Mouse (Mus musculus): ENCODE results near the gene Lims1. TPM values are rescaled to one million over a fixed set of nuclear protein-coding genes. Genes with fewer than 3 reads are reported as not detected.
A peak's percentile ranks its signal among the peaks of the same experiment; 100 is the strongest.

The Lims1 gene
- polyA plus RNA-seq, 1 experiment from 2014 or later, result 120 TPM

DNA sequence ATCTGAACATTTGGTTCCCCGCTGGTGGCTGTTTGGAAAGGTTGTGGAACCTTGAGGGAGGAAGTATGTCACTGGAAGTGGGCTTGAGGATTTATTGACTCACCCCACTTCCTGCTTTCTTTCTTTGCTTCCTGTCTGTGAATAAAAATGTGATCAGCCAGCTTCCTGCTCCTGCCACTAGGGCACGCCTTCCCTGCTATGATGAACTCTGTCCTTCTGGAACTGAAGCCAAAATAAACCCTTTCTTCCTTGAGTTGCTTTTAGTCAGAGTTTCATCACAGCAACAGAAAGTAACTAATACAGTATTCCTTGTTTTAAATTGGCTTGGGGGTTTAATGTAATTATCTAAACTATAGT is 82.7 kb downstream of the Lims1 start:
- peaks cover 29% of the 10 kb centered on the region for H3K36me3 ChIP-seq

DNA sequence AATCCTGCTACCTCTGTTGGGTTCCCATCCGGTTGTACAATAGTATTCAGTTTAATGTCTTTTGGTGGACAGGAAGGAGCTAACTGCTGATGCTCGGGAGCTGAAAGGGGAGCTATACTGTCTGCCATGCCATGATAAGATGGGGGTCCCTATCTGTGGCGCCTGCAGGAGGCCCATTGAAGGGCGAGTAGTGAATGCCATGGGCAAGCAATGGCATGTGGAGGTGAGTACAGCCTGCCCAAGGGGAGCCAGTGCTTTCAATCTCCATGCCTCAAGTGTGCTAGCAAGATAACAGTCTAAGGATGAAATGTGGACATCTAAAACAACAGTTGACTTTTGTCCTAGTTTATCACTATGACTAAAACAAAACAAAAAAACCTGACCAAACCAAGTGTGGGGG is 89.1 kb downstream of the Lims1 start:
- H3K36me3 ChIP-seq, result peaks cover 52% of the 10 kb centered on the region
- H3K4me3 ChIP-seq, result no peak overlapping the region
- no peaks in the 10 kb centered on the region for H3K9me3 ChIP-seq
- H3K27ac ChIP-seq, result no peak overlapping the region
- no peaks in the 10 kb centered on the region for H3K27me3 ChIP-seq
- no peak for ATAC-seq (ENCODE audit: insufficient number of reproducible peaks, insufficient read depth, low FRiP score, low TSS enrichment)
- no peaks in the 10 kb centered on the region for H3K4me1 ChIP-seq
- no peak overlapping the region for H3K9ac ChIP-seq
- H3K4me2 ChIP-seq (replicated peaks), result no peak overlapping the region
- WGBS, result 91% methylated on average over 4 of the region's 4 CpGs

More for the DNA sequence above, 82.7 kb downstream of the Lims1 start:
- H3K27ac ChIP-seq, result no peak overlapping the region
- no peak overlapping the region for H3K9ac ChIP-seq
- H3K4me3 ChIP-seq, result no peak overlapping the region
- H3K4me2 ChIP-seq (replicated peaks), result no peak overlapping the region
- H3K9me3 ChIP-seq, result no peaks in the 10 kb centered on the region
- H3K4me1 ChIP-seq, result no peaks in the 10 kb centered on the region
- no peaks in the 10 kb centered on the region for H3K27me3 ChIP-seq
- WGBS, result 78% methylated on average over 2 of the region's 2 CpGs
- no peak for ATAC-seq (ENCODE audit: insufficient number of reproducible peaks, insufficient read depth, low FRiP score, low TSS enrichment)

DNA sequence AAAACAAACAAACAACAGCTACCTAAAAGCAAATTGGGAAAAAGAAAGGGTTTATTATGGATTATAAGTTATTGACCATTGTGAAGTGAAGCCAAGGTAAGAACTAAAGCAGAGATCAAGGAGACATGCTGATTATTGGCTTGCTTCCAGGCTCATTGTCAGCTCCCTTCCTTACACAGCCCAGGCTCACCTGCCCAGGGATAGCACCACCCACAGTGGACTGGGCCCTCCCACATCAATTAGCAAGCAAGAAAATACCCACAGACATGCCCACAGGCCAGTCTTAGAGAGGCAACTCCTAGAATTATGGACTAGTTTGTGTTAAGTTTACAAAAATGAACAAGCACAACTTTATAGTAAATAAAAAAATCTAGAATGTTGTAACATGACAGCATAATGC is 89.6 kb downstream of the Lims1 start:
- Histone ChIP-seq H3K9me3 (no peaks in the 10 kb centered on the region), H3K4me2 (replicated peaks) (no peak overlapping the region), H3K27ac (no peak overlapping the region), H3K4me1 (no peaks in the 10 kb centered on the region), H3K4me3 (no peak overlapping the region), H3K9ac (no peak overlapping the region), H3K36me3 (peaks cover 52% of the 10 kb centered on the region), H3K27me3 (no peaks in the 10 kb centered on the region)
- ATAC-seq (ENCODE audit: insufficient number of reproducible peaks, insufficient read depth, low FRiP score, low TSS enrichment), result no peak

DNA sequence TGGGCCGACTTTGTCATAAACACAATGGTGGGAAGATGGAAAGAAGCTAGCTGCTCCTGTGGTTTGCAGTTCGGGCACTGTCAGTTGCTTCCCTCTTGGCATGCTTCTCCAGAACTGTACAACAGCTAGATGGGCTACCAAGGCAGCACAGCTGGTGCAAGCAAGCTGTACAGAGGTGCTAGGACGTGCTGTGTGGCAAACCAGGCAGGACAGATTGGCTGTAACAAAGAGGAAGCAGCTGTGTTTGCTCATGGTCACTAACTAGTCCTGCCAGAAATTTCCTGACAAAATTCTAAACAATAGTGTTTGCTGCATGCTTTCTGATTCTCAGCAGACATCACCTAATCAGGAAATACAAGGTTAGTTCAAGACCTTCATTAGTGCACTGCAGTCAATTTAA is 93.4 kb downstream of the Lims1 start:
- H3K9ac ChIP-seq, result no peak overlapping the region
- H3K4me2 ChIP-seq (replicated peaks), result no peak overlapping the region
- 90% methylated on average over 3 of the region's 3 CpGs for WGBS
- no peaks in the 10 kb centered on the region for H3K9me3 ChIP-seq
- no peaks in the 10 kb centered on the region for H3K4me1 ChIP-seq
- H3K4me3 ChIP-seq, result no peak overlapping the region
- H3K27ac ChIP-seq, result no peak overlapping the region
- no peaks in the 10 kb centered on the region for H3K27me3 ChIP-seq
- H3K36me3 ChIP-seq, result peaks cover 48% of the 10 kb centered on the region
- no peak for ATAC-seq (ENCODE audit: insufficient number of reproducible peaks, insufficient read depth, low FRiP score, low TSS enrichment)

DNA sequence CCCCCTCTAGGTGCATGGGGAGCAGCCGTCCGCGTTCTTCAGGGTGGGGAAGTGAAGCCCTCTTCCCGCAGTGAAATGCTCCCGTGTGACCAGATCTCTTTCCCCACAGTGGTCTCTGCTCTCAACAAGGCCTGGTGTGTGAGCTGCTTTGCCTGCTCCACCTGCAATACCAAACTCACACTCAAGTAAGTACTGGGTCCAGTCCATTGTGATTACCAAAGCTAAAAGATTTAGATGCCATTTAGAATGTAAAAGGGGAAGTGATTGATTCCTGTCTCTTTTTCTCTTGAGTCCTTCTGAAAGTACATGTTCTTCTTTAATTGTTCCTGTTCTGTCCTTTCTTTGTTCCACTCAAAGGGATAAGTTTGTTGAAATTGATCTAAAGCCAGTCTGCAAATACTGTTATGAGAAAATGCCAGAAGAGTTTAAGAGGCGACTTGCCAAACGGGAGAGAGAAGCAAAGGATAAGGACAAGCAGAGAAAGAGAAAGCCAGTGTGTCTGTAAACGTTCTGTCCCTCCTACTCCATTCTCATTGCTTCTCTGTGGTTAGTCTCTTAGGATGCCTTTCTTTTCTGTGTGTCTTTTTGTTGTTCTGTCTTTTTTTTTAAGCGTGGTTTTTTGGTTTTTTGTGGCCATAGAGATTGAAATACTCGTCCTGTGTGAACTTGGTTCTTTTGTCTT is 95.2 kb downstream of the Lims1 start:
- Histone ChIP-seq H3K27me3 (no peaks in the 10 kb centered on the region), H3K4me3 (no peak overlapping the region), H3K9me3 (no peaks in the 10 kb centered on the region), H3K4me2 (replicated peaks) (no peak overlapping the region), H3K4me1 (no peaks in the 10 kb centered on the region), H3K9ac (no peak overlapping the region), H3K36me3 (peaks cover 42% of the 10 kb centered on the region), H3K27ac (no peak overlapping the region)
- WGBS, result 90% methylated on average over 10 of the region's 10 CpGs
- no peak for ATAC-seq (ENCODE audit: insufficient number of reproducible peaks, insufficient read depth, low FRiP score, low TSS enrichment)

DNA sequence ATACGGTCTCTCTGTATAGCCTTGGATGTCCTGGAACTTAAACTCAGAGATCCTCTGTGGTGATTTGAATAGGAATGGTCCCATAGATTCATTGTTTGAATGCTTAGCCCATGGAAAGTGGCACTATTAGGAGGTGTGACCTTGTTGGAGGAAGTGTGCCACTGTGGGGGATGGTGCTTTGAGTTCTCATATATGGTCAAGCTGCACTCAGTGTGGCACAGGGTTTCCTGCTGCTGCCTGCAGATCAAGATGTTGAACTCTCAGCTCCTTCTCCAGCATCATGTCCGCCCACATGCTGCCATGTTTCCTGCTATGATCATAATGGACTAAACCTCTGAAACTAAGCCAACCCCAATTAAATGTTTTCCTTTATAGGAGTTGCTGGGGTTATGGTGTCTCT is 104.7 kb downstream of the Lims1 start:
- Histone ChIP-seq H3K9me3 (no peaks in the 10 kb centered on the region), H3K4me2 (replicated peaks) (no peak overlapping the region), H3K27me3 (no peaks in the 10 kb centered on the region), H3K9ac (no peak overlapping the region), H3K36me3 (peaks cover 12% of the 10 kb centered on the region; the same call in 1 of the 2 replicates), H3K27ac (no peak overlapping the region), H3K4me3 (no peak overlapping the region), H3K4me1 (no peaks in the 10 kb centered on the region)
- no peak for ATAC-seq (ENCODE audit: insufficient number of reproducible peaks, insufficient read depth, low FRiP score, low TSS enrichment)
- WGBS, result 92% methylated on average over 2 of the region's 2 CpGs

DNA sequence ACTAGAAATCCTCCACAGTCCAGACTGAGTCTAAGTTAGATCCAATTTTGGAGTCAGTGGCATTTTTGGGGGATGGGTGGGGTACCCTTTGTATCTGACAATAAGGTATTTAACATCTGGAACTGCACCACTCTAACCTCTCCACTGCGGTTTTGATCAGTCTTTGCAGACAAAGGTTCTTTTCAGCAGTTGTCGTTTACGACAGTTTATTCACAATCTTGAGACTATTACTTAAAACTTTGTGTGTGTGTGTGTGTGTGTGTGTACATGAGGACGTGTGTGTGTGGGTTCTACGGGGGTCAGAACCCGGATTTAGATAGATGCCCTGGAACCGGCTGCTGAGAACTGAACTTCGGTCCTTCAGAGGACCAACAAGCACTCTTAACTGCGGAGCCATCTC is 122.6 kb downstream of the Lims1 start:
- WGBS, result 23% methylated on average over 9 of the region's 9 CpGs
- Histone ChIP-seq H3K4me2 (replicated peaks) (peak overlapping the region; percentile 63), H3K27me3 (no peaks in the 10 kb centered on the region), H3K4me1 (peaks cover 6% of the 10 kb centered on the region; the same call in 1 of the 2 replicates), H3K4me3 (peak overlapping the region; percentile 98), H3K9ac (peak overlapping the region; percentile 57), H3K9me3 (no peaks in the 10 kb centered on the region), H3K27ac (peak overlapping the region; percentile 80), H3K36me3 (no peaks in the 10 kb centered on the region)
- no peak for ATAC-seq (ENCODE audit: insufficient number of reproducible peaks, insufficient read depth, low FRiP score, low TSS enrichment)

DNA sequence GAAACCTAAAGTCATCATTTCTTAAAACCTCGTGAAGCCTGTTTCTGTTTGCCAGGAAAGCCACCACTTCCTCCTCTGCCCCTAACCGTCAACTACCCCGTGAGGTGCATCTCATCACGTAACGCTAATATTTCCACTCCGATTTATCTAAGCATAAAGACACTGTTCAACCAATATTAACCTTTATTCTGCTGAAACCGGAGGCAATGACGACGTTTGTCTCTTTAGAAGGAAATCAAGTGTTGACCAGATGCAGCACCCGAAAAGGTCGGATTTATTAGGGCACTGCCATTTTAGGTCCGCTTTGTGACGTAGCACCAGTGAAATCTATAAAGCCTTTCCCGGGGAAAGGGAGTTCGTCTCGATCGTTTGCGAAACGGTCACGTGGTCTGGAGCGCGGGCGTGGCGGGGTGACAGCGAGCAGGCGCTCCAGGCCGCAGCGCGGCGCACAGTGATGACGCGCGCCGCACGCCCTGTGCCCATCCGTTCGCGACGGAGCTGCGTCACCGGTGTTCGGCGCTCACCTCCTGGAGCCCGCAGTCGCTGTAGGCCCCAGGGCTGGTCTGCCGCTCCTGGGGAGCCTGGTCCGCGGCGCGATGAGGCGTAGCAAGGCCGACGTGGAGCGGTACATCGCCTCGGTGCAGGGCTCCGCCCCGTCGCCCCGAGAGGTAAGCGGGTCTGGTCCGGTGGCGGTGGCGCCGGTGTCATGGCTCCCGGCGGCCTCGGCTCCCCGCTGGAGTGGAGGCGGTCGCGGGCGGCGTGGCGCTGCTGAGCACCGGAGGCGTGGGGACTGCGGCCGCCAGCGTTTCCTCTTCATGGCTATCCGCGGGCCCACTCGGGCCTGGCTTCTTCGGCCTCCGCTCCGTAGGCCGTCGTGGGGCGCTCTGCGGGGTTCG is 123.4 kb downstream of the Lims1 start, which contains the start of gene Ranbp2:
Gene Ranbp2 (plus strand): TSS at position 537 of the 896 bp plus-strand sequence.
- ATAC-seq (ENCODE audit: insufficient number of reproducible peaks, insufficient read depth, low FRiP score, low TSS enrichment), result peak; percentile 97
- peak within 1 kb of the TSS; percentile 63 for H3K4me2 ChIP-seq (replicated peaks)
- WGBS, result under 1% methylated on average over 91 of the region's 91 CpGs
- H3K27ac ChIP-seq, result peak within 1 kb of the TSS; percentile 94
- no peaks in the 10 kb centered on the region for H3K36me3 ChIP-seq
- H3K27me3 ChIP-seq, result no peaks in the 10 kb centered on the region
- peak within 1 kb of the TSS; percentile 98 for H3K4me3 ChIP-seq
- H3K4me1 ChIP-seq, result peaks cover 6% of the 10 kb centered on the region; the same call in 1 of the 2 replicates
- no peaks in the 10 kb centered on the region for H3K9me3 ChIP-seq
- H3K9ac ChIP-seq, result peak within 1 kb of the TSS; percentile 98

DNA sequence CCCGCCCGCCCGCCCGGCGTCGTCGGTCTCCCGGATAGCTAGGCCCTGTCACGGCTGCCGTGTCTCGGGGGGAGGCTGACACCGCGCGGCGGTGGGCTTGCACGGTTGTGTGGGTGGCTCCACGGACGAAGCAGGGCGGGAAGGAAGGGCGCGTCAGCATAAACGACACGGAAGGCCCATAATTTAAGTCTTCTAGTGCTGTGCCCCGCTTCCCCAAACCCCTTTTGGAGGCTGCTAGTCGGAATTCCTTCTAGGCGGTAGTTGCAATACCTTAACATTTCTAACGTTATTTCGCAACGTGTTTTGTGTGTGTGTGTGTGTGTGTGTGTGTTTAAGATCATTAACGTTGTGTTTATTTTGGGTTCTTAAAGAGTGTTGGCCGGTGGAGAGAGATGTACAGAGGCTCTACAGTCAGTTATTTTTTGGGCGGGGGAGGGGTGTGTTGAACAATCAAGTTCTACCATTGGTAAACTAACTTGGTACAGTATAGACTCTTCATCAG is 124.1 kb downstream of the Lims1 start:
- ATAC-seq (ENCODE audit: insufficient number of reproducible peaks, insufficient read depth, low FRiP score, low TSS enrichment), result peak; percentile 49; the same call in 1 of the 2 replicates
- Histone ChIP-seq H3K4me3 (peak overlapping the region; percentile 98), H3K27me3 (no peaks in the 10 kb centered on the region), H3K36me3 (0 out of 2 replicates have a peak, but pooled peaks cover 2% of the 10 kb centered on the region), H3K4me1 (peaks cover 6% of the 10 kb centered on the region; the same call in 1 of the 2 replicates), H3K9ac (peak overlapping the region; percentile 98), H3K27ac (peak overlapping the region; percentile 94), H3K4me2 (replicated peaks) (peak overlapping the region; percentile 62), H3K9me3 (no peaks in the 10 kb centered on the region)
- WGBS, result under 1% methylated on average over 32 of the region's 32 CpGs

DNA sequence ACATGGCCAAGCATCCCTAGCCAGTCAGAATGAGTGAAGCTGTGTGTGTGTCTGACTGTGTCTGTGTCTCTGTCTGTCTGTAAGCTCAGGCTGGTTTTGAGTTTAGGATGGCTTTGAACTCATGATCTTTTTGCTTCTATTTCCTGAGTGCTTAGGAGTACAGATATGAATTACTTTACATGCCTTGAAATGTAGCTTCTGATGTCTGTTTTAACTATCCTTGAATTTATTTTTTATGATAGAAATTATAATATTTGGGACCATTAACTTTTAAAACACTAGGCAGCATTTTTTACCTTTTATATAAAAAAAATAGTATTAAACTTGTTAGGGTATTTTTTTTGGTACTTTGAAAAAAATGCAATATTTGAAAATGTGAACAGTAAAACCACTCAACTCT is 128.3 kb downstream of the Lims1 start:
- Histone ChIP-seq H3K9ac (no peak overlapping the region), H3K4me3 (no peak overlapping the region), H3K9me3 (no peaks in the 10 kb centered on the region), H3K27me3 (no peaks in the 10 kb centered on the region), H3K36me3 (peaks cover 22% of the 10 kb centered on the region), H3K4me1 (no peaks in the 10 kb centered on the region), H3K4me2 (replicated peaks) (no peak overlapping the region), H3K27ac (no peak overlapping the region)
- ATAC-seq (ENCODE audit: insufficient number of reproducible peaks, insufficient read depth, low FRiP score, low TSS enrichment), result no peak

DNA sequence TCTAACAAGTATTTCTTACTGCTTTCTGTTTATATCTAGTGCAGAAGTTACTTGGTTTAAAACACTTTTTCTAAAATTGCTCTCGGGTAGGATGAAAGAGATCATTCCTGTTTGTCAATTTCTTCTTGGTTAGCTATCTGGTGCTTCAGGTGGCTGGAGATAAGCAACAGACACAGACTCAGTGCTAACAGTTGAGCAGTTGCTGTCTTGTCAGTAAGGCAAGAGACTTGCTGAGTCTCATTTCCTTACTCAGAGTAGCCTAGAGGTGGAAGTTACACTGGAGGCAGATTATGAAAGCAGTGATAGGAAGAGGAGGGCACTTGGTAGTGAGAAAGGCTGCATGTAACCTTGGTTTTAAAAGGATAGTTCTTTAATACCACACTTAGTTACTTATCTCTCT is 128.9 kb downstream of the Lims1 start:
- Histone ChIP-seq H3K27ac (no peak overlapping the region), H3K4me3 (no peak overlapping the region), H3K9ac (no peak overlapping the region), H3K4me2 (replicated peaks) (no peak overlapping the region), H3K4me1 (no peaks in the 10 kb centered on the region), H3K27me3 (no peaks in the 10 kb centered on the region), H3K36me3 (peaks cover 22% of the 10 kb centered on the region), H3K9me3 (no peaks in the 10 kb centered on the region)
- no peak for ATAC-seq (ENCODE audit: insufficient number of reproducible peaks, insufficient read depth, low FRiP score, low TSS enrichment)
- WGBS, result 89% methylated on average over 1 of the region's 1 CpGs

DNA sequence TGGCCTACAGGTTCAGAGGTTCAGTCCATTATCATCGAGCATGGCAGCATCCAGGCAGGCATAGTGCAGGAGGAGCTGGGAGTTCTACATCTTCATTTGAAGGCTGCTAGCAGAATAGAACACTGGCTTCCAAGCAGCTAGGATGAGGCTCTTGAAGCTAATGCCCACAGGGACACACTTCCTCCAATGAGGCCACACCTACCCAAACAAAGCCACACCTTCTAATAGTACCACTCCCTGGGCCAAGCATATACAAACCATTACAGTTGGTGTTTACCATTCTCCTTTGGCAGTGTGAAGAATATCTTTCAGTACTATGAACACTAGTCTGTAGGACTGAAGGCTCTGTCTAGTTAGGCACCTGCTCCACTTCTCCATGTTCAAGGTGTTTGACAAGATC is 136.6 kb downstream of the Lims1 start:
- H3K27ac ChIP-seq, result no peak overlapping the region
- H3K4me3 ChIP-seq, result no peak overlapping the region
- peaks cover 37% of the 10 kb centered on the region for H3K36me3 ChIP-seq
- H3K4me2 ChIP-seq (replicated peaks), result no peak overlapping the region
- no peak for ATAC-seq (ENCODE audit: insufficient number of reproducible peaks, insufficient read depth, low FRiP score, low TSS enrichment)
- H3K4me1 ChIP-seq, result no peaks in the 10 kb centered on the region
- WGBS, result 93% methylated on average over 1 of the region's 1 CpGs
- no peak overlapping the region for H3K9ac ChIP-seq
- H3K27me3 ChIP-seq, result no peaks in the 10 kb centered on the region
- no peaks in the 10 kb centered on the region for H3K9me3 ChIP-seq

Data from embryonic facial prominence, embryonic 12.5 days (tissue).